Mouse (Mus musculus): ENCODE data around the gene Rps6kb2.
"Not testable (repeated sequence)": the region's sequence is repeated elsewhere in the genome, so short reads cannot be mapped to it uniquely, and the experiment has no call there.

Rps6kb2 gene

DNA sequence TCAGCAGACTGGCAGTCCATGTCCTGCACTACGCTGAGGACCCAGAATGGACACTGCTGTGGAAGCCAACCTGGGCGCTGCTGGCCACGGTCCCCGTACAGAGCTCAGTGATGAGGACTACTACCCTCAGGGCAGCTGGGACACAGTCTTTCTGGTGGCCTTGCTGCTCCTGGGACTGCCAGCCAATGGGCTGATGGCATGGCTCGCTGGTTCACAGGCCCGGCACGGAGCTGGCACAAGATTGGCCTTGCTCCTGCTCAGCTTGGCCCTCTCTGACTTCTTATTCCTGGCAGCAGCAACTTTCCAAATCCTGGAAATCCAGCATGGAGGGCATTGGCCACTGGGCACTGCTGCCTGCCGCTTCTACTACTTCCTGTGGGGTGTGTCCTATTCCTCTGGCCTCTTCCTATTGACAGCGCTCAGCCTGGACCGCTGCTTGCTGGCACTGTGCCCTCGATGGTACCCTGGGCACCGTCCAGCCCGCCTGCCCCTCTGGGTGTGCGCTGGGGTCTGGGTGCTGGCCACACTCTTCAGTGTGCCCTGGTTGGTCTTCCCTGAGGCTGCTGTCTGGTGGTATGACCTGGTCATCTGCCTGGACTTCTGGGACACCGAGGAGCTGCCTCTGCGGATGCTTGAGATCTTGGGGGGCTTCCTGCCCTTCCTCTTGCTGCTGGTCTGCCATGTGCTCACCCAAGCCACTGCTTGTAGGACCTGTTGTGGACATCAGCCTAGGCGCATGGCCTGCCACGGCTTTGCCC, 20.6 kb downstream of the Rps6kb2 start:
- no peak for DNase-seq (ENCODE audit: extremely low spot score)

DNA sequence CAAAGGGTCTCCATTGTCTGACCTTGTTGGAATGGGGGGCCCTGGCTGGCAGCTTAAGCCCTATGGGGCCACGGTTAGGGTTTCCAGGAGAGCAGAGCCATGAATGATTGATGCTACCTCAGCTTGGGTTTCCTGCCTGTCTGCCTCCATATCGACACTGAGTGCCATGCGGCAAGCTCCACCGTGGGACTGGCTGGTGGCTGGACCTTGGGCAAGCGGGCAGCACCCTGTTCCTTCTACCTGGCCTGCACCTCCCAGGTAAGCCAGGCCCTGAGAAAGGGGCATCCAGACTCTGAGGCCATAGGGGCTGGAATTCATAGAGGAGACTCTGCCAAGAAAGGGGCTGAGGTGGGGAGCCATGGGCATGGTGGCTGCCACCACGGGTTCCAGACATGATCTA, 23.0 kb downstream of the Rps6kb2 start:
- no peak for DNase-seq (ENCODE audit: extremely low spot score)

DNA sequence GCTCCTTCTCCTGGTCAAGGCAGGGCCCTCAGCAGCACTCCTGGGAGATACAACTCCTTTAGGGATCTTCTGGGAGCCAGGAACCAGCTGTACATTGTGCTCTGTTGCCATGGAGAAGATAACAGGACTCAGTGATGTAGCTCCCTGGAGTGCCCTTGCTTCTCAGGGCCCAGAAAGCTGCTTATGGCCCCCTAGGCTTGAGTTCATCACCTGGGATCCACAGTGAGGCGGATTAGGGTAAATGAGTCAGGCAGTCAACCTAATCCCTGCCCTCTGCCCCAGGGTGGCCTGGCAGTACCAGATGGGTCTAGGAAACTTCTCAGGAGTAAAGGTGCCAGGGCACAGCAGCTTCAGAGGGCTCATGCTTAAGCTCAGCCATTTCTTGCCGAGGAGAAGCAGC, 23.7 kb downstream of the Rps6kb2 start, which contains the start of gene Gpr152:
Gene Gpr152 (plus strand): TSS at position 342 of the 400 bp plus-strand sequence.
- DNase-seq (ENCODE audit: extremely low spot score), result no peak

DNA sequence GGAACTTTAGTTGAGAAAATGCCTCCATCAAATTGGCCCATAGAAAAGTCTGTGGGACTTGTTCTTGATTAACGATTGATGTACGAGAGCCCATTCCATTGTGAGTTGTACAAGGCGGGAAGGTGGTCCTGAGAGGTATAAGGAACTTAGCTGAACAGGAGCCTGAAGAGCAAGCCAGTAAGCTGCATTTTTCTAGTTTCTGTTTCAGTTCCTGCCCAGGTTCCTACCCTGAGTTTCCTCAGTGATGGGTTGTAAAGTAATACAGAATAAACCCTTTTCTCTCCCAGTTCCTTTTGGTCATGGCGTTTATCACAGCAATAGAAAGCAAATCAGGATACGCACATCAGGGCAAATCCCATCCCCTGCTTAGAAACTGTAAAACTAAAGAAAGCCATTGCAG, 25.2 kb downstream of the Rps6kb2 start:
- DNase-seq (ENCODE audit: extremely low spot score), result no peak

DNA sequence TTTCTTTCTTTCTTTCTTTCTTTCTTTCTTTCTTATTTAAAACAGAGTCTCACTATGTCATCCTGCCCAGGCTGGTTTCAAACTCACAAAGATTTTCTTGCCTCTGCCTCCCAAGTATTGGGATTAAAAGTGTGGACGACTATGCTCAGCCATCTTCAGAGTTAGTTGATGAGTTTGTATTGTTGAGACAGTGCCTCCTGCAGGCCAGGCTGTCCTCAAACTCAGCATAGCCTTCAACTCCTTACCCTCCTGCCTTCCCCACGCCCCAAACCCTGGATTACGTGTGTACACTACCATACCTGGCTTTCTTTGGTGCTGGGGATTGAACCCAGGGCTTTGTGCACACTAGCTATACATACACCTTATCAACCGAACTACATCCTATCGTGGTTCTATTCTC, 26.7 kb downstream of the Rps6kb2 start:
- no peak for DNase-seq (ENCODE audit: extremely low spot score)

DNA sequence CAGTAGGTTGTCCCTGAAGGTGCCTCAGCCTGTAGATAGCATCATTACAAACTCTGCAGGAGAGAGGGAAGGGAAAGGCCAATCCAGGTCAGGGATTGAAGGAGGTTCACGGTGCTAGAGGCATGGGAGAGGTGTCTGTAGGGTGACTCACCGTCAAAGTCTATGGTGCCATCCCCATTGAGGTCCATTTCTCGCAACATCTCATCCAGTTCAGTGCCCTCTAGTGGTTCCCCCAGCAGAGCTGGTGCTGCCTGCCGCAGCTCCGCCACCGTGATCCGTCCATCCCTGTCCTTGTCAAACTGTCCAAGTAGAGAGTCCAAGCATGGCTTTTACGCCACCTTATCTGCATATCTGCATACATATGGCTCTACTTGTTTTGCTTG, 27.2 kb downstream of the Rps6kb2 start:
- not testable (repeated sequence) for DNase-seq (ENCODE audit: extremely low spot score)

DNA sequence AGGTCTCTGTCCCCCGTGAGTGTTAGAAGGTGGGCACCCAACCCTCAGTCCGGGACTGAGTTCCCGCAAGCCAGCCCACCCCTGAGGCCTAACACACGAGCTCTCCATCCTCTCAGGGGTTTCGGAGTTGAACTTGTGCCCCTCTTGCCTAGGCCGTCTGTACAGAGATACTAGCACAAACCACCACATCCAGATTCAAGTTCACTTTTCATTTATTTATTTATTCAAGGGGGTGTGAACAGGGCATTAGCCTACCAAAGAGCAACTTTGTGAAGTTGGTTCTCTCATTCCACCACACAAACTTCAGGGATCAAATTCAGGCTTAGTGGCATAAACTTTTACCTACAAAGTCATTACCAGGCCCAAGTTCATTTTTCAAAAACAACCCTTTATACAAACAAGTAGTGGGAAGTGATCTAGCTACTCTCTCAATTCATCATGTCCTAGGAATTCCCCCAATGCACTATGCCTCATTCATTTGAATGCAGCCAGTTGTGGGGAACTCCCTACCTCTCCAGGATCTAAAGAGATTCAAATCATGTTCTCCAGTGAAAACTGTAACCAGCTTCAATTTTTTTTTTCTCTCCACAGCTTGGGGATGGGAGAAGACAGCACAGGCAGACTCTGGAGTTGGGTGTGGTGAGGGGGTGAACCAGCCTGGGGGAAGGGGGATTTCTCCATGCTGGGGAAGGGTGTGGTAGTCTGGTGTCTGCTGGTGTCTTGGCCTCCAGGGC, 27.8 kb downstream of the Rps6kb2 start:
- not testable (repeated sequence) for DNase-seq (ENCODE audit: extremely low spot score)

DNA sequence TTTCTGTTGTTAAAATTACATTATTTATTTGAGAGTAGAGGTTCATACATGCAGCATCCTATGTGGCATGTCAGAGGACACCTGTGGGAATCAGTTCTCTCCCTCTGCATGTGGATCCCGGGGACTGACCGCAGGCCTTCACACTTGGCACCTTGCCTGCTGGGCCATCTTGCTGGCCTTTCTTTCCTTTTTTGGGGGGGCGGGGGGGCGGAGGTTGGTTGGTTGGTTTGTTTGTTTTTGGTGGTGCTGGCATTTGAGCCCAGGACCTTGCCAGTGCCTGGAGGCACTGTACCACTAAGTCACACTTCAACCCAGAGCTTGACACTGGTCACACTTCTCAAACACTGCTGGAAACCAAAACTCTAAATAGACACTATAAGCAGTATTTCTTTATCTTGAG, 28.8 kb downstream of the Rps6kb2 start:
- DNase-seq (ENCODE audit: extremely low spot score), result no peak

DNA sequence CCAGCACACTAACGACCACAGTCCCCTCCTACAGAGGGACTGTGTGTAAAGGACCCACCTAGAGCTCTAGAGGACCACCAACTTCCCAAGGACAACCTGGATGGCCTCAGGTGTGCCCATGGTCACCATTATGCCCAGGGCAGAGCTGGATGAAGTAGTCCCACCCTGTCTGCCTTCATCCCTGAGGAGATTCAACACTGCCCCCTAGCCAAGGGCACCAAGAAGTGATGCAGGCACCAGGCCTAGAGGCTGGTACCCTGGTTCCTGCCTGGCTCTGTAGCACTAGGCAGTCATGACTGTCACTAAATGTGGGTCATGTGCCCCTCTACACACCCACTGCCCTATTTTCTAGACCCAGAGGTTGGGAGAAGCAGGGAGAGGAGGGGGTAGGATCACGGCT, 31.4 kb downstream of the Rps6kb2 start:
- no peak for DNase-seq (ENCODE audit: extremely low spot score)

DNA sequence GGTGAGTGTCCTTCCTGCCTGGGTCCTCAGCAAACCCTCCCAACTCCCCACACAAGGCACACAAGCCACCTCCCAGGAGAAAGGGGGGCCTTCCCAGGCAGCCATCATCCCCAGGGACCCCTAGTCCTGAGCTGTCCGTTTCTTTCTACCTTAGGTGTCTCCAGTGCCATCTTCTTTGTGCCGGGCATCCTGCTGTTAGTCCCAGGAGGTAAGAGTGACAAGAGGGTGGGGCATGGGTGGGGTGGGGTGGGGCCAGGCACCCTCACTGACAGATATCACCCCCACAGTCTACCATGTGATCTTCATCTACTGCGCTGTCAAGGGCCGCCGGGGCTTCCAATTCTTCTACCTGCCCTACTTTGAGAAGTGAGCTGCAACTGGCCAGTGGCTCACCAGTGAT, 32.1 kb downstream of the Rps6kb2 start:
- DNase-seq (ENCODE audit: extremely low spot score), result no peak

DNA sequence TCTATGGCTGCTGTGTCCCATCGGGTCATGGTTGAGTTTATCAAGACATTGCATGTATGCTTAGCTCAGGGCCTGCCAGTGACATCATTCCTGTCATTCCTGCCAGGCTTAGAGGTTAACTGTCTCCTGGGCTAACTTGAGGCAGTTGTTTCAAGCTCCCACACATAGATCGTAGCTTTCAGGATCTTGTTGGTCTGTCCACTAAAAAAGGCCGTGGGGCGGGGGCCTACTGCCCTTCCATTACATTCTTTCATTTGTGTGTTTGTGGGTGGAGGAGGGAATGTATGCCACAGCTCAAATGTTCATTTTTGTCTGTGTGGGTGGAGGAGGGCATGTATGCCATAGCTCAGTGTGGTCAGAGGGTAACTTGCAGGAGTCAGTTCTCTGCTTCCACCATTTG, 33.0 kb downstream of the Rps6kb2 start:
- no peak for DNase-seq (ENCODE audit: extremely low spot score)

DNA sequence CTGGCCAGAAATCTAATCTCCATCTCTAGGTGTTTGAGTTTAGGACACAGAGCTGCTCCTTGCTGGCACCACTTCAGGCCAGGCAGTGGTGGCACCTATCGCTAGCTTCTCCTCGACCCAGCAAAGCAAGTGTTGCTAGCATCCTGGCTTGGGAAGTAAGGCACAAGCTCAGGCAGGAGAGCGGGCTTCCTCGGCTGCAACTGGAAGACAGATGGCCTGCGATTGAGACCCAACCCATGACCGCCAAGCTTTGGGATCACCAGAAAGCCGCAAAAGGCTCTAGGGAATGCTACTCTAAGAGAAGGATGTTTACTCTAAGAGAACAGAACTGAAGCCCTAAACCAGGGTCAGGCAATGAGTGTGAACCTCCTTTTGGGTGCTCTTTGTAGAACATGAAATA, 33.7 kb downstream of the Rps6kb2 start:
- no peak for DNase-seq (ENCODE audit: extremely low spot score)

DNA sequence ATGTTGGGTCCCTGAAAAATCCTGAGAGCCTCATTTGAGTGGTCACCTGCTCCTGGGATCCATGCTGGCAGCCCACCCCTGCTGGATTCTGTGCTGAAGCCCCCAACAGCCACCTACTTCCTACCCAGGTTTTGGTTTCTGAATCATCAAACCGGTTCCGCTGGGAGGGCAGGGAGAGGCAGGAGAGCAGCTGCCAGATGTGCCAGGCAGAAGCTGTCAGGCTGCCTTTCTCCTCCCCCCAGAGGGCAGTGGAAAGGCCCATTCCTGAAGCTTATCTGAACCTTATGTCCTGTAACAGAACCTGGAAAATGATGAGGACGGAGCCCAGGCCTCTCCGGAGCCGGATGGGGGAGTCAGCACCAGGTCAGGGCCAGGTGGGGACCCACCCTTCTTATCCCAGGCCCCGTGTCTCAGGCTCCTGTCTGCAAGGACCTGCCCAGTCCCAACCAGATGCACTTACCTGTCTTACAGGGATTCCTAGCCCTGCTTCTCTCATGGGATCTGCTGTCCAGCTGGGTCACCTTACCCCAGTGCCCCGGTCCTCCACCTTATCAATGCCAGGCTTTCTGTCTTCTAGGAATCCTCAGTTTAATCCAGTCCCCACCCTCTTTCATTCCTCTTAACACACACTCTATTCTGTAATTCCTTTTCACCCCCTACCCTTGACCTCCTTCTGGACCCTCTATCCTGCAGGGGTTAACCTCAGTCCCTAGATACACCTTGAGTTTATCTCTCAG, 36.2 kb downstream of the Rps6kb2 start:
- no peak for DNase-seq (ENCODE audit: extremely low spot score)

DNA sequence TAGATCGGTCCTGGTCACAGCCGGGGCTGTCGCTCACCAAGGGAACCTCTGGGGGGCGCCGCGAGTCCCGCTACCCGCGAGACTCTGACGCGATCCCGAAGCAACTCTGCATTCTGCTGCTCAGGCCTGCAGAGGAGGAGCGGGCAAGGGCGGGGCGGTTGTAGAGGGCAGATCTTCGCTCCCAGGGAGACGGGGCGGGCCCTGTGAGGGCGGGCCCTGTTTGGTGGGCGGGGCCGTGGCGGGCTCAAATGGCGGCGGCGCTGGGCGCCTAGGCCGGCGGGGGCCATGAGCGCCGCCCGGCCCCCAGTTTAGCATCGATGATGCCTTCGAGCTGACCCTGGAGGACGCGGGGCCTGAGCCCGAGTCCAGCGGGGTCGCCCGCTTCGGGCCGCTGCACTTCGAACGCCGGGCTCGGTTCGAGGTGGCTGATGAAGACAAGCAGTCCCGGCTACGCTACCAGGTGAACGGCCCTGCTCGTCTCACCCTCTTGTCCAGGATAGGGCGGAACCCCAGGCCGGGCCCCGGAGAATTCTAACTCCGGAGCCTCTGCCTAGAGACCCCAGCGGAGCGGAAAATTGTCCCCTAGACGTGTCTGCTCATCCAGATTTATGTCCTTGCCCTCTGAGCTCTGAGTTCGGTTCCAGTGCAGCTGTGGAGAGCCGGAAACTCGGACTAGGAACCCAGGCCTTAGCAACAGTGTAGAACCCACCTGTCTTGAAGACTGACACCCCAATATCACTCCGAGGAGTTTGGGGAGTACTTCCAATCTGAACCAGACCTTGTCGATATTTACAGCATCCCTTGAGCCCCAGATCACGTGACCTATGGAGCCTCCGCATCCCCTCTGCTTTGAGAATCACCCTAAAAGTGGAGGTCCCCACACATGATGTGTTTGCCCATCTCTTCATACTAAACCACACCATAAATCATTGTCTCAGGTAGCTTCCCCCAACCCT, 37.1 kb downstream of the Rps6kb2 start, which contains the start of gene Aip:
Gene Aip (minus strand): TSS at position 118 of the 956 bp plus-strand sequence.
- peak; percentile 97 for DNase-seq (ENCODE audit: extremely low spot score)

DNA sequence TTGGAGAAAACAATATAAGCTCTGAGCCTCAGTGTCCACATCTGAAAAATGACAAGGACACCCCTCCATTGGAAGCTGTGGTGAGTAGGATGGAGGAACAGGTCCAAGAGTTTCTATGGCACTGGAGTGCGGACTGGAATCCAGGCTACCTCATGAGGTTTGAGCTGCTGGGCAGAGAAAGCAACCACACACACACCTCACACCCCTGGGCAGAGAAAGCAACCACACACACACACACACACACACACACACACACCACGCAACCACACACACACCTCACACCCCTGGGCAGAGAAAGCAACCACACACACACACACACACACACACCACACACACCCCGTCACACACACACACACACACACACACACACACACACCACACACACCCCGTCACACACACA, 37.9 kb downstream of the Rps6kb2 start:
- DNase-seq (ENCODE audit: extremely low spot score), result not testable (repeated sequence)

DNA sequence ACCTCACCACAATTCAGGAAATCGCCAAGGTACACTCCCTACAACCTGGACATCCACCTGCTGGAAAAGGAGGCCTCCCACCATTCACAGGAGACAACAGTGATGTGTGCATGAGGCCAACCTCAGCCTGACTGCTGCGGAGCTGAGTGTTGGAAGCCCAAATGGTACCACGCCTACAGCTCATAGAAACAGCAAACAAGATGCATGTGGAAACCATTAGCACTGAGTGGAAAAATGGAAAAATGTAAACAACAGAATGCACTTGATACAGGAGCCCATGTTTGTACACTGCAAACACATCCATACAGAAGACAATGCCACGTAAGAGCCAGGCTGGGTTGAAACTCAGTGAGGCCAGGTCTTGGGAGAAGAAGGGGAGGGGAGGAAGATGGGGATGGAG, 38.7 kb downstream of the Rps6kb2 start:
- no peak for DNase-seq (ENCODE audit: extremely low spot score)

DNA sequence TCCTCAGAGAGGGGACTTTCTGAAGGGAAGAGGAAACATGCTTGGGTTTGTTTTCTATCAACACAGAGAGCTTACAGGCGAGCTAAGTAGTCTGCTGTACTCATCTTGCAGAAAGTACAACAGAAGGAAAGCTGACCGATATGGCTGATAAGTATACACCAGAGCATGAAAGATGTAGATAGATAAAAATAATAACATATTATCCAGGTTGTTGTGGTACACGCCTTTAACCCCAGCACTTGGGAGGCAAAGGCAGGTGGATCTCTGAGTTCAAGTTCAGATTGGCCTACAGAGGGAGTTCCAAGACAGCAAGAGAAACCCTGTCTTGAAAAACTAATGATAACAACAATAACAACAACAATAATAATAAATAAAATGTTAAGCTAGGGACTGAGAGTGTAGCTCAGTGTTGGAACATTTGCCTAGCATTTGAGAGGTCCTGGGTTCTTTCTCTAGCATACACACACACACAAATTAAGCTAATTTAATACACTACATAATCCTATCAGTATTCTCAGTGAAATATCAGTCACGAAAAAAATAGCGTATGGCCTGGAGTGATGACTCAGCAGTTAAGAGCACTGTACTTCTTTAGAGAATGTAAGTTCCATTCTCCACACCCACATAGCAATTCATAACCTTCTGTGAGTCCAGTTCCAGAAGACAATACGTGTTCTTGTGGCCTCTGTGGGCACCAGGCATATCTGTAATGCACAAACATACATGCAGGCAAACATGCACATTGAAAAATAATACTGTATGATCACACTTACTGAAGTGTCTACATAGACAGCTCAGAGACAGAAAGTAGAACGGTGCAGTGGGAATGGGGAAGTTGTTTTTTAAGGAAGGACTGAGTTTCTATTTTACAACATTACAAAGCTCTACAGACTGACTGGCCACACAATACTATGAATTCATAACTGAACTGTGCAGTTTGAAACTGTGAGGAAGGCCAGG, 40.5 kb downstream of the Rps6kb2 start:
- no peak for DNase-seq (ENCODE audit: extremely low spot score)

DNA sequence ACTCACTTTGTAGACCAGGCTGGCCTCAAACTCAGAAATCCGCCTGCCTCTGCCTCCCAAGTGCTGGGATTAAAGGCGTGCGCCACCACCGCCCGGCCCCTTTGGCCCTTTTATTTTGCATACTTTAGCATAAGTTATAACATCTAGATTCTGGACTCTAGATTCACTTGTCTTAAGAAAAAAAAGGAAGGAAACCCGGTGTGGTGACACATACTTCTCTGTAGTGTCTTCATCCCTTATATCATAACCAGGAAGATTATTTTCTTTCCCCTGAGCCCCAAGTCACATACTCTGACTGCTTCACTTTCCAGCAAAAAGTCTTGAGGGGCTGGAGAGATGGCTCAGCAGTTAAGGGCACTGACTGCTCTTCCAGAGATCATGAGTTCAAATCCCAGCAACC, 41.3 kb downstream of the Rps6kb2 start:
- DNase-seq (ENCODE audit: extremely low spot score), result not testable (repeated sequence)

DNA sequence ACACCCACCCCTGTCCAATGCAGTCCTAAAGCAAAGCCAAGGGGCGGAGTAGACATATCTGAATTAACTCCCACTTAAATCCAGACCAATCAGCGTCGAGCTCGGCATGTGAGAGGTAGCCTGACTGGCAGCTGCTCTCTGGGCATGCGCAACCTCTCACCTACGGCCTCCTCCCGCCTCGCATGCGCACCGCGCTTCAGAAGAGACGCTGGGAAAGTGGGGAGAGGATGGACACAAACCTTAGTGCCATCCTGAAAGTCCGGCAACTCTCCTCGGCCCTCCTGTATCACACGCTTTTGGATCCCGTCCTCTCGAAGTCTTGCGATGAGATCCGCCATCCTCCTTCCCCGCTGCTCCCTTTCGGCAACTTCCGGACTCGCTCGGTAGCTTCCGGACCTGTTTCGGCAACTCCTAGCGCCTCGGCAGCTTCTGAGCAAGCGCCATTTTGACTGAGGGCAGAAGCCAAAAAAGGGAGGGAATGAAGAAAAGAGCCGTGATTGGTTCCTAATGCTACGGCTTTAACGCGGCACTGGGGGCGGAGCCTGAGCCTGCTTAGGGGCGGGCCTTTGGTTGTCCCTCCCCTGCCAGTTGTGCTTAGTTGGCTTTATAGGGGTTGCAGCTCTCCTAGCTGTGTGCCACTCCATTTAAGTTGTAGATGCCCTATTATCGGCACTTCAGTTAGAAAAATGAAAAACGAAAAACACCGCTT, 41.9 kb downstream of the Rps6kb2 start:
- peak; percentile 98 for DNase-seq (ENCODE audit: extremely low spot score)

DNA sequence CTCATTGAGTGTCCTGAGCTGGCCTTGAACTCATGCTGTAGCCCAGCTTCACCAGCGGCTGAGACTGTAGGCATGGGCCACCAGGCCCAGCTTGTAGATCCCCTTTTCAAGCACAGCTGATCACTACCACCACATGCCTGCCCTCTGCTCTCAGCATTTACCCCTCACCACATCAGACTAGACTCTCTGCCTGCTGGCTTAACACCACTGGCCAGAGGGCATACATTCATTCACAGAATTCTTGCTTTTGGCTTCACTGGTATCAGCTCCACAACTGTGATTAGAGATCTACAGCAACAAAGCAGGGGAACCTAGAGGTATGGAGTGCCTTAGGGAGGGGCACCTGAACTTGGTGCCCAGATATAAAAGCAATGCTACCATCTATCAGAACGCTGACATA, 42.7 kb downstream of the Rps6kb2 start:
- DNase-seq (ENCODE audit: extremely low spot score), result no peak

Data from embryo, embryonic 9.5 days (tissue).